Mouse (Mus musculus) liver, postnatal 0 days (tissue): Measurements from ENCODE around the gene Rnf207.

Source experiments
- CTCF ChIP-seq: sonication (generic); IDR thresholded peaks from 2 replicates; pipeline ENCODE4 v1.5.1; 2016; ENCODE audit warnings: antibody characterized with exemption, low read depth
- EP300 ChIP-seq: IDR thresholded peaks from 2 replicates; pipeline ENCODE4 v1.6.1; 2016; ENCODE audit warnings: antibody characterized with exemption, low read depth, mild to moderate bottlenecking

GRCm38 (mm10) chr4:152343296-152343695 lies 24.5 kb upstream of the Rnf207 start:
- TF ChIP-seq CTCF (peak; percentile 69), EP300 (no peak)
